Mouse (Mus musculus) thymus, adult 2 months (tissue): ENCODE measurements around the gene Vmn2r22. TPM values are rescaled to one million over a fixed set of nuclear protein-coding genes. Genes with fewer than 3 reads are reported as not detected.

ENCODE experiments used
- polyA plus RNA-seq: library from polyadenylated mRNA; depleted of rRNA; stranded (reverse); fragments of >200 nt; gene quantifications from 2 replicates; pipeline ENCODE4 v1.2.3, GENCODE M21; 2012; rRNA removed

The Vmn2r22 gene
- polyA plus RNA-seq, 1 experiment = not detected

Other genes with a start within 250 kb of the Vmn2r22 start
- gene Vmn2r20, start 232.6 kb downstream of the Vmn2r22 start, polyA plus RNA-seq = not detected in 2 replicates
- not detected in 2 replicates for gene Vmn2r21, start 117.3 kb downstream of the Vmn2r22 start, polyA plus RNA-seq
- not detected in 2 replicates for gene Vmn2r23, start 51.9 kb upstream of the Vmn2r22 start, polyA plus RNA-seq
- not detected in 2 replicates for gene Vmn2r24, start 128.2 kb upstream of the Vmn2r22 start, polyA plus RNA-seq
- not detected in 2 replicates for gene Vmn2r25, start 202.7 kb upstream of the Vmn2r22 start, polyA plus RNA-seq